Comparison of ENCODE assay signal across 15 mouse cellular contexts in genomic region chr7:97590488-97590887, GRCm38 (mm10). TPM values are rescaled to one million over a fixed set of nuclear protein-coding genes. Genes with fewer than 3 reads are reported as not detected.
DNase-seq lines count a peak whose midpoint lies in the region; ATAC-seq and TF ChIP-seq lines count a peak whose summit lies in the region.
"Had no signal": no experiment of that assay in that cellular context is flagged by ENCODE, and none has a peak within 500 bp of the region (broad histone marks: within the 10 kb centered on the region; RNA-seq: fewer than 3 reads in every experiment).

No protein-coding gene starts in this region.

- H3K27ac ChIP-seq in forebrain, embryonic 13.5 days, result peak overlapping the region; percentile 48; the same call in 1 of the 2 replicates
- H3K27ac ChIP-seq in forebrain, embryonic 16.5 days (ENCODE audit: low read length), result no peak overlapping the region
- H3K27ac ChIP-seq in midbrain, embryonic 12.5 days (replicated peaks), result 0 out of 2 replicates have a peak overlapping the region, but pooled peaks have one; percentile 17
- no peak overlapping the region for H3K27ac ChIP-seq in midbrain, embryonic 15.5 days
- H3K27ac ChIP-seq in intestine, postnatal 0 days (ENCODE audit: low read depth, low read length), result no peak overlapping the region
- H3K27ac ChIP-seq: limb, embryonic 10.5 days had no signal

- H3K4me2 ChIP-seq in forebrain, embryonic 13.5 days, result no peak overlapping the region
- H3K4me2 ChIP-seq in forebrain, embryonic 16.5 days (ENCODE audit: low read length), result no peak overlapping the region
- H3K4me2 ChIP-seq in midbrain, embryonic 12.5 days (replicated peaks), result no peak overlapping the region
- H3K4me2 ChIP-seq in midbrain, embryonic 15.5 days, result no peak overlapping the region
- H3K4me2 ChIP-seq in intestine, postnatal 0 days (replicated peaks; ENCODE audit: low read depth), result 0 out of 2 replicates have a peak overlapping the region, but pooled peaks have one; percentile 3
- H3K4me2 ChIP-seq: heart, embryonic 12.5 days had no signal

- peaks cover 10% of the 10 kb centered on the region for H3K36me3 ChIP-seq in forebrain, embryonic 13.5 days (ENCODE audit: poor library complexity, severe bottlenecking)
- H3K36me3 ChIP-seq in forebrain, embryonic 16.5 days (ENCODE audit: control insufficient read depth, insufficient read depth), result no peaks in the 10 kb centered on the region
- H3K36me3 ChIP-seq in midbrain, embryonic 12.5 days, result peaks cover 10% of the 10 kb centered on the region
- H3K36me3 ChIP-seq in midbrain, embryonic 15.5 days (replicated peaks), result no peaks in the 10 kb centered on the region
- H3K36me3 ChIP-seq in intestine, postnatal 0 days (ENCODE audit: control insufficient read depth, insufficient read depth), result no peaks in the 10 kb centered on the region
- H3K36me3 ChIP-seq: heart, embryonic 12.5 days had no signal

- WGBS in forebrain, embryonic 13.5 days, result 80% methylated on average over 3 of the region's 3 CpGs
- 70% methylated on average over 3 of the region's 3 CpGs for WGBS in forebrain, embryonic 16.5 days
- WGBS in midbrain, embryonic 12.5 days, result 49% methylated on average over 3 of the region's 3 CpGs
- 50% methylated on average over 3 of the region's 3 CpGs for WGBS in midbrain, embryonic 15.5 days
- WGBS in intestine, postnatal 0 days, result 13% methylated on average over 3 of the region's 3 CpGs

- H3K9me3 ChIP-seq in forebrain, embryonic 13.5 days (replicated peaks), result no peaks in the 10 kb centered on the region
- H3K9me3 ChIP-seq in forebrain, embryonic 16.5 days (ENCODE audit: control insufficient read depth, low read length), result no peaks in the 10 kb centered on the region
- no peaks in the 10 kb centered on the region for H3K9me3 ChIP-seq in midbrain, embryonic 12.5 days
- H3K9me3 ChIP-seq in midbrain, embryonic 15.5 days, result no peaks in the 10 kb centered on the region
- H3K9me3 ChIP-seq in intestine, postnatal 0 days (ENCODE audit: control insufficient read depth), result no peaks in the 10 kb centered on the region
- H3K9me3 ChIP-seq: heart, embryonic 12.5 days; limb, embryonic 10.5 days had no signal

- no peak for TF ChIP-seq CTCF in intestine, postnatal 0 days (IDR thresholded peaks at IDR 0.05; ENCODE audit: low read depth)

- H3K4me3 ChIP-seq in forebrain, embryonic 13.5 days, result no peak overlapping the region
- H3K4me3 ChIP-seq in forebrain, embryonic 16.5 days (replicated peaks; ENCODE audit: low read length), result no peak overlapping the region
- H3K4me3 ChIP-seq in midbrain, embryonic 12.5 days, result no peak overlapping the region
- H3K4me3 ChIP-seq in midbrain, embryonic 15.5 days, result no peak overlapping the region
- no peak overlapping the region for H3K4me3 ChIP-seq in intestine, postnatal 0 days (ENCODE audit: low read depth, low read length)
- H3K4me3 ChIP-seq: heart, embryonic 12.5 days; limb, embryonic 10.5 days had no signal

- ATAC-seq in forebrain, embryonic 13.5 days, result no peak
- ATAC-seq in forebrain, embryonic 16.5 days, result no peak
- ATAC-seq in midbrain, embryonic 12.5 days (ENCODE audit: low FRiP score, low read depth), result no peak
- no peak for ATAC-seq in midbrain, embryonic 15.5 days (replicated peaks)
- ATAC-seq in intestine, postnatal 0 days, result no peak
- ATAC-seq: forebrain, postnatal 0 days; Patski had no signal

- H3K9ac ChIP-seq in forebrain, embryonic 13.5 days, result no peak overlapping the region
- H3K9ac ChIP-seq in forebrain, embryonic 16.5 days (replicated peaks; ENCODE audit: low read depth, low read length), result no peak overlapping the region
- no peak overlapping the region for H3K9ac ChIP-seq in midbrain, embryonic 12.5 days (replicated peaks)
- no peak overlapping the region for H3K9ac ChIP-seq in midbrain, embryonic 15.5 days
- H3K9ac ChIP-seq in intestine, postnatal 0 days (ENCODE audit: low read depth, low read length), result no peak overlapping the region
- H3K9ac ChIP-seq: forebrain, postnatal 0 days; heart, embryonic 12.5 days had no signal

- peak; percentile 48 for DNase-seq in retina, postnatal 1 day
- no peak for DNase-seq in spleen, postnatal 36 days (ENCODE audit: low spot score in 2 of 2)
- no peak for DNase-seq in frontal cortex, adult 2 months (ENCODE audit: extremely low spot score in 1 of 2, low spot score in 1 of 2)
- DNase-seq: adrenal gland, postnatal 36 days; cerebellum, adult 11-12 months; forebrain, postnatal 0 days; lung, postnatal 10 days had no signal

- H3K27me3 ChIP-seq in forebrain, embryonic 13.5 days, result no peaks in the 10 kb centered on the region
- no peaks in the 10 kb centered on the region for H3K27me3 ChIP-seq in forebrain, embryonic 16.5 days (replicated peaks; ENCODE audit: control insufficient read depth, insufficient read depth, low read length)
- H3K27me3 ChIP-seq in midbrain, embryonic 12.5 days, result no peaks in the 10 kb centered on the region
- H3K27me3 ChIP-seq in midbrain, embryonic 15.5 days (replicated peaks), result no peaks in the 10 kb centered on the region
- no peaks in the 10 kb centered on the region for H3K27me3 ChIP-seq in intestine, postnatal 0 days (replicated peaks; ENCODE audit: control insufficient read depth, insufficient read depth, low read length)
- H3K27me3 ChIP-seq: heart, embryonic 12.5 days; Patski had no signal

- H3K4me1 ChIP-seq in forebrain, embryonic 13.5 days, result peaks cover 14% of the 10 kb centered on the region
- peaks cover 4% of the 10 kb centered on the region; the same call in 1 of the 2 replicates for H3K4me1 ChIP-seq in forebrain, embryonic 16.5 days (replicated peaks; ENCODE audit: control insufficient read depth, insufficient read depth, low read length)
- peaks cover 9% of the 10 kb centered on the region; the same call in 1 of the 2 replicates for H3K4me1 ChIP-seq in midbrain, embryonic 12.5 days
- H3K4me1 ChIP-seq in midbrain, embryonic 15.5 days, result peaks cover 14% of the 10 kb centered on the region
- peaks cover 3% of the 10 kb centered on the region; the same call in 1 of the 2 replicates for H3K4me1 ChIP-seq in intestine, postnatal 0 days (replicated peaks; ENCODE audit: control insufficient read depth, insufficient read depth, low read length)

RNA-seq across cellular contexts. Expression of gene Rsf1, which starts 10.8 kb away (rescaled TPM):
- polyA plus RNA-seq in forebrain, embryonic 13.5 days (2015; fragmentation: Nextera tagmentation; extraction: Ambion mirVana), result 38.1 and 41.7 TPM in 2 replicates
- polyA plus RNA-seq in forebrain, embryonic 16.5 days (2015; fragmentation: Nextera tagmentation; extraction: Ambion mirVana), result 34.7 and 36.3 TPM in 2 replicates
- 31.6 and 33.2 TPM in 2 replicates for polyA plus RNA-seq in midbrain, embryonic 12.5 days (2016; fragmentation: Nextera tagmentation; extraction: Ambion mirVana)
- 29.2 and 30.1 TPM in 2 replicates for polyA plus RNA-seq in midbrain, embryonic 15.5 days (2015; fragmentation: Nextera tagmentation; extraction: Ambion mirVana)
- polyA plus RNA-seq in intestine, postnatal 0 days (2015; fragmentation: Nextera tagmentation; extraction: Ambion mirVana), result 9.5 and 10.9 TPM in 2 replicates
- polyA plus RNA-seq in frontal cortex, adult 2 months (2012; rRNA removed), result 16.5 and 18.0 TPM in 2 replicates

RNA-seq across cellular contexts. Expression of gene Aamdc, which starts 11.2 kb away (rescaled TPM):
- polyA plus RNA-seq in forebrain, embryonic 13.5 days (2015; fragmentation: Nextera tagmentation; extraction: Ambion mirVana), result 42.7 and 46.3 TPM in 2 replicates
- 50.4 and 50.9 TPM in 2 replicates for polyA plus RNA-seq in forebrain, embryonic 16.5 days (2015; fragmentation: Nextera tagmentation; extraction: Ambion mirVana)
- 33.4 and 35.3 TPM in 2 replicates for polyA plus RNA-seq in midbrain, embryonic 12.5 days (2016; fragmentation: Nextera tagmentation; extraction: Ambion mirVana)
- 54.1 and 60.7 TPM in 2 replicates for polyA plus RNA-seq in midbrain, embryonic 15.5 days (2015; fragmentation: Nextera tagmentation; extraction: Ambion mirVana)
- 86.8 and 97.5 TPM in 2 replicates for polyA plus RNA-seq in intestine, postnatal 0 days (2015; fragmentation: Nextera tagmentation; extraction: Ambion mirVana)
- 56.3 and 59.9 TPM in 2 replicates for polyA plus RNA-seq in frontal cortex, adult 2 months (2012; rRNA removed)

Comparison
In these comparisons a context has a peak if more than half of its experiments do, and no peak if none do; other contexts are left out.
1. H3K27ac ChIP-seq: peak in forebrain, embryonic 13.5 days (single experiment) and midbrain, embryonic 12.5 days (single experiment); none in forebrain, embryonic 16.5 days (single experiment), midbrain, embryonic 15.5 days (single experiment) and intestine, postnatal 0 days (single experiment).